Mouse (Mus musculus) E14TG2a.4 (cell line): Measurements from ENCODE around the gene Senp2.

Experiments used
- H3K27me3 ChIP-seq: 2 replicates; pipeline ENCODE4 v1.6.1; 2014; ENCODE audit warnings: low read length, control low read depth; ENCODE audit not compliant: insufficient read depth
- H3K36me3 ChIP-seq: 2 replicates; pipeline ENCODE4 v1.6.1; 2014; ENCODE audit warnings: low read length, control low read depth; ENCODE audit not compliant: insufficient read depth
- H3K4me1 ChIP-seq: replicated peaks from 2 replicates; pipeline ENCODE4 v1.6.1; 2014; ENCODE audit warnings: low read depth, low read length, control low read depth
- H3K4me3 ChIP-seq: replicated peaks from 2 replicates; pipeline ENCODE4 v1.5.1; 2014; ENCODE audit warnings: mild to moderate bottlenecking, low read length
- H3K9me3 ChIP-seq: 2 replicates; pipeline ENCODE4 v1.6.1; 2014; ENCODE audit warnings: low read length, control low read depth
- CTCF ChIP-seq: conservative IDR thresholded peaks from 2 replicates; pipeline ENCODE4 v1.5.1; 2014; ENCODE audit warnings: low read length
- NANOG ChIP-seq: IDR thresholded peaks from 2 replicates; pipeline ENCODE4 v1.6.1; 2014; ENCODE audit warnings: borderline replicate concordance, low read length, mixed read lengths
- POU5F1 ChIP-seq: IDR thresholded peaks from 2 replicates; pipeline ENCODE4 v1.6.1; 2014; ENCODE audit warnings: low read length, borderline replicate concordance

Senp2 gene

GRCm38 (mm10) chr16:22062284-22062683, 53.0 kb downstream of the Senp2 start:
- Histone ChIP-seq H3K27me3 (no peaks in the 10 kb centered on the region), H3K36me3 (peaks cover 87% of the 10 kb centered on the region), H3K9me3 (no peaks in the 10 kb centered on the region), H3K4me3 (no peak overlapping the region), H3K4me1 (peaks cover 64% of the 10 kb centered on the region)
- TF ChIP-seq NANOG, result no peak
- TF ChIP-seq CTCF, result no peak
- no peak for TF ChIP-seq POU5F1

GRCm38 (mm10) chr16:22065536-22065935, 56.3 kb downstream of the Senp2 start:
- Histone ChIP-seq H3K27me3 (no peaks in the 10 kb centered on the region), H3K9me3 (no peaks in the 10 kb centered on the region), H3K4me3 (no peak overlapping the region), H3K4me1 (peaks cover 63% of the 10 kb centered on the region), H3K36me3 (peaks cover 98% of the 10 kb centered on the region)
- TF ChIP-seq NANOG (no peak), POU5F1 (no peak), CTCF (no peak)

- no peak overlapping the region for H3K4me3 ChIP-seq
- H3K36me3 ChIP-seq, result peaks cover 98% of the 10 kb centered on the region
- TF ChIP-seq CTCF (no peak), NANOG (no peak), POU5F1 (no peak)
- no peaks in the 10 kb centered on the region for H3K9me3 ChIP-seq
- peaks cover 57% of the 10 kb centered on the region for H3K4me1 ChIP-seq
- no peaks in the 10 kb centered on the region for H3K27me3 ChIP-seq
These were observed 58.1 kb downstream of the Senp2 start for GRCm38 (mm10) chr16:22067406-22067805.

- no peaks in the 10 kb centered on the region for H3K27me3 ChIP-seq
- no peaks in the 10 kb centered on the region for H3K9me3 ChIP-seq
- TF ChIP-seq CTCF (no peak), POU5F1 (no peak)
- peaks cover 86% of the 10 kb centered on the region for H3K36me3 ChIP-seq
- H3K4me3 ChIP-seq, result no peak overlapping the region
- H3K4me1 ChIP-seq, result peaks cover 58% of the 10 kb centered on the region
These were observed 62.1 kb downstream of the Senp2 start for GRCm38 (mm10) chr16:22071361-22071760.

- H3K9me3 ChIP-seq, result peaks cover 8% of the 10 kb centered on the region
- TF ChIP-seq CTCF, result no peak
- no peak for TF ChIP-seq POU5F1
- no peak for TF ChIP-seq NANOG
- no peaks in the 10 kb centered on the region for H3K27me3 ChIP-seq
- H3K4me1 ChIP-seq, result peaks cover 66% of the 10 kb centered on the region
- H3K4me3 ChIP-seq, result 0 out of 2 replicates have a peak overlapping the region, but pooled peaks have one; percentile 13
- H3K36me3 ChIP-seq, result peaks cover 87% of the 10 kb centered on the region
These were observed 65.8 kb downstream of the Senp2 start for GRCm38 (mm10) chr16:22075067-22075466.

- TF ChIP-seq POU5F1, result no peak
- no peak for TF ChIP-seq CTCF
- TF ChIP-seq NANOG, result no peak
- Histone ChIP-seq H3K4me3 (peak overlapping the region; percentile 49), H3K27me3 (no peaks in the 10 kb centered on the region), H3K4me1 (peaks cover 75% of the 10 kb centered on the region), H3K9me3 (peaks cover 8% of the 10 kb centered on the region), H3K36me3 (peaks cover 87% of the 10 kb centered on the region)
These were observed 66.7 kb downstream of the Senp2 start for GRCm38 (mm10) chr16:22075829-22076619.

- Histone ChIP-seq H3K4me1 (peaks cover 75% of the 10 kb centered on the region), H3K9me3 (peaks cover 8% of the 10 kb centered on the region), H3K4me3 (peak overlapping the region; percentile 49), H3K36me3 (peaks cover 87% of the 10 kb centered on the region), H3K27me3 (no peaks in the 10 kb centered on the region)
- TF ChIP-seq CTCF (no peak), NANOG (no peak), POU5F1 (no peak)
These were observed 67.3 kb downstream of the Senp2 start for GRCm38 (mm10) chr16:22076620-22076941.

GRCm38 (mm10) chr16:22080125-22080710, 70.9 kb downstream of the Senp2 start:
- TF ChIP-seq POU5F1 (no peak), NANOG (no peak), CTCF (no peak)
- H3K4me1 ChIP-seq, result peaks cover 52% of the 10 kb centered on the region
- no peaks in the 10 kb centered on the region for H3K27me3 ChIP-seq
- H3K36me3 ChIP-seq, result peaks cover 77% of the 10 kb centered on the region
- no peak overlapping the region for H3K4me3 ChIP-seq
- peaks cover 8% of the 10 kb centered on the region for H3K9me3 ChIP-seq
